Mouse (Mus musculus) heart, postnatal 0 days (tissue): ENCODE measurements at regions not wholly inside any gene's neighbourhood (a gene's known extent, or its start where the extent isn't known, plus 50 kb on each side); places are given as distances from the start of the nearest gene placed in this dataset.

Experiments used
- ATAC-seq: fragments of 200-750 bp; cut with Nextera tagmentation; 2 replicates; pipeline ENCODE4 v1.8.0; 2017; ENCODE audit warnings: low read depth, moderate number of reproducible peaks, moderate library complexity; ENCODE audit not compliant: insufficient read depth
- DNase-seq: peaks from one replicate; pipeline ENCODE4 v3.0.0-alpha.2; 2016; ENCODE audit warnings: low spot score
- H3K27ac ChIP-seq: fragments of 300-500 bp; sonication (generic); 2 replicates; pipeline ENCODE4 v1.5.1; 2014; ENCODE audit warnings: low read depth, mild to moderate bottlenecking
- H3K27me3 ChIP-seq: fragments of 300-500 bp; sonication (generic); 2 replicates; pipeline ENCODE4 v1.6.1; 2014; ENCODE audit warnings: low read length, mixed read lengths; ENCODE audit not compliant: control insufficient read depth, insufficient read depth
- H3K36me3 ChIP-seq: fragments of 300-500 bp; sonication (generic); replicated peaks from 2 replicates; pipeline ENCODE4 v1.6.1; 2014; ENCODE audit warnings: low read length, mixed read lengths; ENCODE audit not compliant: control insufficient read depth, insufficient read depth
- H3K4me1 ChIP-seq: fragments of 300-500 bp; sonication (generic); 2 replicates; pipeline ENCODE4 v1.6.1; 2014; ENCODE audit warnings: antibody characterized with exemption; ENCODE audit not compliant: control insufficient read depth, insufficient read depth
- H3K4me2 ChIP-seq: fragments of 300-500 bp; sonication (generic); 2 replicates; pipeline ENCODE4 v1.6.1; 2014; ENCODE audit warnings: low read depth, mild to moderate bottlenecking, low read length, moderate library complexity
- H3K4me3 ChIP-seq: fragments of 300-500 bp; sonication (generic); 2 replicates; pipeline ENCODE4 v1.5.1; 2014; ENCODE audit warnings: low read depth, low read length
- H3K9ac ChIP-seq: fragments of 300-500 bp; sonication (generic); replicated peaks from 2 replicates; pipeline ENCODE4 v1.6.1; 2014; ENCODE audit warnings: low read depth, low read length, mixed read lengths
- H3K9me3 ChIP-seq: fragments of 300-500 bp; sonication (generic); replicated peaks from 2 replicates; pipeline ENCODE4 v1.6.1; 2016; ENCODE audit warnings: low read length; ENCODE audit not compliant: control insufficient read depth
- CTCF ChIP-seq: IDR thresholded peaks from 2 replicates; pipeline ENCODE4 v1.5.1; 2016; ENCODE audit warnings: antibody characterized with exemption, control low read depth, low read depth
- EP300 ChIP-seq: IDR thresholded peaks from 2 replicates; pipeline ENCODE4 v1.6.1; 2016; ENCODE audit warnings: antibody characterized with exemption, low read depth
- WGBS: fragments of 180-500 bp; shearing (Covaris S2); extraction: QIAGEN DNeasy Blood & Tissue Kit; methylation state at CpG from one replicate; pipeline ENCODE4 v1.1.7; 2014; 5-methylcytosine and 5-hydroxymethylcytosine counted together

GRCm38 (mm10) chr8:24374503-24374902 lies 351.1 kb downstream of the Adam3 start:
- no peak overlapping the region for H3K4me3 ChIP-seq
- no peaks in the 10 kb centered on the region for H3K9me3 ChIP-seq
- no peak overlapping the region for H3K27ac ChIP-seq
- ATAC-seq (no peak), DNase-seq (no peak)
- no peak overlapping the region for H3K4me2 ChIP-seq
- no peaks in the 10 kb centered on the region for H3K4me1 ChIP-seq
- H3K36me3 ChIP-seq: no peaks in the 10 kb centered on the region
- H3K9ac ChIP-seq: no peak overlapping the region
- TF ChIP-seq EP300 (no peak), CTCF (peak; percentile 21)
- 71% methylated on average over 1 of the region's 1 CpGs for WGBS
- H3K27me3 ChIP-seq: no peaks in the 10 kb centered on the region

GRCm38 (mm10) chr8:24372068-24372467 lies 353.6 kb downstream of the Adam3 start:
- H3K4me3 ChIP-seq: no peak overlapping the region
- ATAC-seq: no peak
- TF ChIP-seq CTCF: no peak
- TF ChIP-seq EP300: no peak

GRCm38 (mm10) chr8:24366000-24366399 lies 359.7 kb downstream of the Adam3 start:
- ATAC-seq (peak; percentile 36), DNase-seq (no peak)
- TF ChIP-seq EP300 (no peak), CTCF (no peak)
- Histone ChIP-seq H3K36me3 (no peaks in the 10 kb centered on the region), H3K9me3 (no peaks in the 10 kb centered on the region), H3K27me3 (no peaks in the 10 kb centered on the region), H3K9ac (no peak overlapping the region), H3K4me2 (no peak overlapping the region), H3K4me3 (no peak overlapping the region), H3K27ac (peak overlapping the region; percentile 24), H3K4me1 (peaks cover 12% of the 10 kb centered on the region; the same call in 1 of the 2 replicates)

More at GRCm38 (mm10) chr8:24372068-24372467, 353.6 kb downstream of the Adam3 start:
- Histone ChIP-seq H3K4me2 (no peak overlapping the region), H3K27ac (no peak overlapping the region), H3K27me3 (no peaks in the 10 kb centered on the region), H3K9ac (no peak overlapping the region), H3K4me1 (no peaks in the 10 kb centered on the region), H3K36me3 (no peaks in the 10 kb centered on the region), H3K9me3 (no peaks in the 10 kb centered on the region)
- no peak for DNase-seq
- 68% methylated on average over 4 of the region's 4 CpGs for WGBS

- Histone ChIP-seq H3K27me3 (no peaks in the 10 kb centered on the region), H3K9me3 (no peaks in the 10 kb centered on the region; the same call in 1 of the 2 replicates), H3K4me1 (peaks cover 12% of the 10 kb centered on the region; the same call in 1 of the 2 replicates), H3K9ac (no peak overlapping the region), H3K27ac (peak overlapping the region; percentile 72), H3K4me3 (no peak overlapping the region), H3K4me2 (no peak overlapping the region), H3K36me3 (no peaks in the 10 kb centered on the region)
- 28% methylated on average over 4 of the region's 4 CpGs for WGBS
- TF ChIP-seq EP300: peak; percentile 43; the same call in 1 of the 2 replicates
- no peak for TF ChIP-seq CTCF
- DNase-seq: peak; percentile 63
- ATAC-seq: peak; percentile 89
Observed at GRCm38 (mm10) chr8:24364685-24365084, 361.0 kb downstream of the Adam3 start.

GRCm38 (mm10) chr8:24359022-24359600 lies 366.5 kb downstream of the Adam3 start:
- Histone ChIP-seq H3K4me2 (no peak overlapping the region), H3K9me3 (no peaks in the 10 kb centered on the region; the same call in 1 of the 2 replicates), H3K9ac (no peak overlapping the region), H3K4me1 (0 out of 2 replicates have a peak, but pooled peaks cover 3% of the 10 kb centered on the region), H3K36me3 (no peaks in the 10 kb centered on the region), H3K4me3 (no peak overlapping the region), H3K27me3 (no peaks in the 10 kb centered on the region), H3K27ac (no peak overlapping the region)
- TF ChIP-seq CTCF (no peak), EP300 (no peak)
- no peak for ATAC-seq
- DNase-seq: no peak

GRCm38 (mm10) chr8:24355146-24355545 lies 370.5 kb downstream of the Adam3 start:
- 88% methylated on average over 4 of the region's 4 CpGs for WGBS
- Histone ChIP-seq H3K4me1 (0 out of 2 replicates have a peak, but pooled peaks cover 3% of the 10 kb centered on the region), H3K27me3 (no peaks in the 10 kb centered on the region), H3K4me3 (no peak overlapping the region), H3K4me2 (no peak overlapping the region), H3K9me3 (no peaks in the 10 kb centered on the region; the same call in 1 of the 2 replicates), H3K27ac (no peak overlapping the region), H3K36me3 (no peaks in the 10 kb centered on the region), H3K9ac (no peak overlapping the region)
- no peak for ATAC-seq
- DNase-seq: no peak
- TF ChIP-seq EP300: no peak
